Mouse (Mus musculus): ENCODE data around the gene Sergef.

DNA sequence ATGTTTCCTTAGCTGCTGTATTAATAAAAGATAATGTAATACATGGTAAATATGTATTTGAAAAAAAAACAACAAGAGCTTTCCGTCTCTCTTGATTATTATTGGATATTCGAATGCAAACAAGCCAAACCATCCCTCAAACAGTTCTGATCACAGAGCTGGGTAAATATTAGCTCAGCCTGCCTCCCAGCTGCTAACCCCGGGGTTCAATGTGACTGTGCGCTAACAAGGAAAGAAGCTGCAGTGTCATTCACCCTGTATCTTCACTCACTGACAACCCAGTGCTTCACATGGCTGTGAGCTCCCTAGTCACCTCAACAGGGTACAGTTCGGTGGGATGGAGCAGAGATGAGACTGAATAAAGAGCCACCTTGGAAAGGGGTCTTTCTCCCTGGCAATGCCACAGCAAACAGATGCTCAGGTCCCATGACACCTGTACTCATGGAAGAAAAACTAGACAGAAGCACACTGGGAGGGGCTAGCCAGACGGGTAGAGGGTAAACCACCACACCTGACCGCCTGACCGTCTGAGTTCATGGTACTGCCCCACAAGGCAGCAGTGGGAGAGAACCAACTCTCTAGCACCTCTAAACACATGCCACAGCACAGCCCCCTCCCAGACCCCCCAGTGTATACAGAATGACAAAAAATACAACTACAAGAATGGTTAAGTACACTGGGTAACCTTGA is 73.1 kb downstream of the Sergef start:
- TF ChIP-seq POLR2A (IDR thresholded peaks at IDR 0.05; ENCODE audit: low read depth, low read length) (no peak), CTCF (IDR thresholded peaks at IDR 0.05; ENCODE audit: borderline replicate concordance, insufficient read depth, low read length) (no peak)
